Mouse (Mus musculus) CD8-positive naive resting alpha-beta T cell, adult 57 days (primary cell): ENCODE measurements around the gene Thyn1. TPM values are rescaled to one million over a fixed set of nuclear protein-coding genes. Genes with fewer than 3 reads are reported as not detected.

Experiments
- total RNA-seq: library from RNA; stranded (reverse); gene quantifications from one replicate; pipeline ENCODE4 v1.2.4, GENCODE M21; 2023

Thyn1 gene
- 25.9 TPM for total RNA-seq

DNA sequence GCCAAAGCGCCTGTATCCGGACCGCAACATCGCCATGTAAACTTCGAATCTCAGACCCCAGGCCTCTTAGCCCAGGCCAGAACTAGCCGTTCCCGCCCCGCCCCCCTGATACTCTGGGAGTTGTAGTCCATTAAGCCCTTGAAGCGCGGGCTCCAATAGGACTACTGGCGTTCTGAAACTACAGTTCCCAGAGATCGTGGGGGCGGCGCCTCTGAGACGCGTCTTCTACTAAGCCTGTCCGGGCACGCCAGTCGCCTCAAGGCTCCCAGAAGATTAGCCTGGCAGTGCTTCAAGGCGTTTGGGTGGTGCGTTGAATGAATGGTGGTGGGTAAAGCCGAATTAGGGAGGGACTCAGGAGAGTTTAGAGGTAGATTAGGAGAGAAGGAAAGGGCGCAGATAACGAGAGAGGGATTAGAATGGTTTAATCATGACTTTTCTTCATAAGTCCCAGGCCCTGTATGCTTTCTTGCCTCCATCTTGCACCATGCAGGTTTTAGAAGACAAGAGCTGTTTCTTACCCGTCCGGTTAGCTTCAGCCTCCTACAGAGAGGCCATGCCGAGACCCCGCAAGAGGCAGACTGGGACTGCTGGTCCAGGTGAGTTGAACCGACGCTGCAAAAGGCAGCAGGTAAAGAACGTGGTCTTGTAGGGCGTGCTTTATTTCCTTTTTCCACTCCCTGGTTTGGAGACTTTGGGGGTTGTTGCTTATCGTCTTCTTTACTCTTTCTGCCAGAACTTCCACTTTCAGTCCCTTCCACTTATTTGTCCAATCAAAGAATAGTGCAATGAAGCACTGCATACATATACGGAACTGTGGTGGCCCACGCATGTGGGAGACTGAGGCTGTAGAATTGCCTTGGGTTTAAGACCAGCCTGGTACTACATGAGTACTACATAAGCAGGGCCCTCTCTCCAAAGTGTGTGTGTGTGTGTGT, at the start of gene Thyn1, which contains the start of gene Acad8:
Gene Thyn1, plus strand, starts transcription at position 250 of the 935 bp plus-strand sequence.
Gene Acad8, minus strand, starts transcription at position 106 of the 935 bp plus-strand sequence.

GRCm38 (mm10) chr9:27029828-27030762, 30.6 kb downstream of the Thyn1 start, which contains the start of the genes Vps26b and Ncapd3:
TSS of gene Vps26b (minus strand) at chr9:27030065.
TSS of gene Ncapd3 (plus strand) at chr9:27030175.

Other genes starting within 250 kb of the Thyn1 start
- gene Glb1l2, start 193.2 kb upstream of the Thyn1 start, total RNA-seq, result not detected
- gene Glb1l3, start 138.8 kb upstream of the Thyn1 start, total RNA-seq, result not detected
- not detected for gene Gm1110, start 76.6 kb upstream of the Thyn1 start, total RNA-seq
- 32.5 TPM for gene Acad8, start 144 bp upstream of the Thyn1 start, total RNA-seq
- 40.3 TPM for gene Vps26b, start 30.4 kb downstream of the Thyn1 start, total RNA-seq
- 58.6 TPM for gene Ncapd3, start 30.5 kb downstream of the Thyn1 start, total RNA-seq
- gene Jam3, start 155.7 kb downstream of the Thyn1 start, total RNA-seq, result not detected